Mouse (Mus musculus) ZHBTc4 (cell line): ENCODE results near the gene Fuz.

Experiments used
- DNase-seq: peaks from one replicate; pipeline ENCODE4 v3.0.0-alpha.2; 2011; ENCODE audit warnings: low read depth, low spot score

The Fuz gene

DNA sequence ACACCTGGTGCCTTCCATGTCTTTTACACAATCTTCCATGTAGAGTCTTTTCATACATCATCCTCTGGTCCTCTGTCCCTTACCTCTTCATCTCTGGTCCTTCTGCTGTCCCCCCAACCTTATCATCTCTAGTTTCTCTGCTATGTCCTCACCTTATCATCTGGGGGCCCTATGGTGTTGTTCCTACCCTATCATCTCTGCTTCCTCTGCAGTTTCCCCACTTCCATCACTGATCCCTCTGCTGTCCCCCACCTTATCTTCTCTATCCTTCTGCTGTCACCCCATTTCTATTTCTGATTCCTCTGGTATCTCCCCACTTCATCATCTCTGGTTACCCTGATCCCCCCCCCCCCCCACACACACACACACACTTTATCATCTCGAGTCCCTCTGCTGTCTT is 32.7 kb downstream of the Fuz start:
- no peak for DNase-seq

DNA sequence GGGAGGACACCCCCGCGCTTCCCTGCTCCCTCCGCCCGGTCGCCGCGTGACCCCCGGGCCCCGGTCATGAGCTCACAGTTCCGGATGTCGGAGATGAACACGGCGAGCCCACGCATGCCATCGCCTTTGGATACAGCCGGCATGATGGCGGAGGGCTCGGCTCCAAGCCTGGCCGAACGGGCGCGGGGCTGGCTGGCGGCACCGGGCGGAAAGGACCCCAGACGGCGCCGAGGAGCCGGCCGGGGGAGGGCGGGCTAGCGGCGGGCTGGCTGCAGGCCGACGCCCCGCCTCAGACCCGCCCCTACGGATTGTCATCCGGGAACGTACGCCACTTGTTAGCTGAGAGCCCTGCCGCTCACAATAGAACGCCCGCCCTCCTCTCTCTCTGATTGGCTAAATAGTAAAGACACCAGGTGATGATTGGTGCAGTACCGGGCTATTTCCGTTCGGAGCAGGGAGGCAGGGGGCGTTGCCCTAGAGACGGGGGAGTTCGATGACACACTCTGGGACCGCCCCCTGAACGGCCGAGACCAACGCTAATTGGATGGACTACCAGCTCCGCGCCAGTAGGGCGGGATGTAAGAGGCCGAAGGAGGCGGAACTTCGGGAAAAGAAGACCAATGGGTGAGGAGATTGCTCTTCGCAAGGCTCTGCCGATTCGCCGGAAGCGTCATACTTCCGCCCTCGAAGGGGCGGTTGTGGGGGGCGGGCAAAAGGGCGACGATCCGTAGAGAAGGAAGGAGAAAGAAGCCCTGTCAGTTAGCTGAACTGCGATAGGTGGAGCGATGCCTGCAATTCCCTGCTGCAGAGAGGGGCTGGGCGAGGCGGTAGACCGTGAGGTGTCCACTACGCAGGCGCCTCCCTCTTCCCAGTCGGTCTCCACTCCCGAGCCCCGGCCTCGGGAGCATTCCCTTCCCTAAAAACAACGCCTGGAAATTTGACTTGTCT is 33.6 kb downstream of the Fuz start, which contains the start of gene Ap2a1:
Gene Ap2a1 (minus strand): TSS at position 293 of the 948 bp plus-strand sequence.
- peak; percentile 100 for DNase-seq

DNA sequence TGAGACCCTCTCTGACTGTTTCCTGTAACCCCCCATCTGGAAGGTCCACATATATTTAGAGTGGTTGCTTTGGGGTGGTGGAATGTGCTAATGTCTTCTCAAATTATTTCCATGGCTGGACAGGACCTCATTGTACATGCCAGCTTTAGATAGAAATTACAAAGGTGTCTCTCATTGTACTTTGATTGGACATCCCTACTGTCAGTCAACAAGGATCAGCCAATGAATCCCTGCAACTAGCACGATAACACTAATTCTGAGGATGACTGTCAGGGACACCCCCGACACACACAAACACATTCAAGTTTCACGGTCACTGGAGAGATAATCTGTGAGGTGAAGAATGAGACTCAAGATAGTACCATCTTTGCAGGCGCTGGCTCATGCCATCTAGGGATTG is 42.8 kb downstream of the Fuz start:
- DNase-seq: peak; percentile 89

DNA sequence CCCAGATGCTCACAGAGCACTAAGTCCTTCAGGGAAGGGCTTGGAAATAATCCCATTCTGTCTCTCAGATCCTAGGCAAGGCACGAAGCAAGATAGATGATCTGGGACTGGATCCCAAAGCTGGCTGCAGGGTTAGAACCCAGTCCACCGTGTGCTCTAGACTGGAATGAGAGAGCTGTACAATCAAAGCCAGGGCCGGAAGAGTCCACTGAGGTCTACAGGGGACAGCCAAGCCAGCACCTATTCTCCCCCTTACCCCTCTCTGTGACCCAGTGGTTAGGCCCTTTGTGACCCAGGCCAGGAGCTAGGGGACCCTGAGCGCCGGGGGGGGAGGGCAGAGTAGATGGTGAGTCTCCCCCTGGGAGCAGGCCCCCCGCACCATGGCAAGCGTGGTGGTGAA is 47.0 kb downstream of the Fuz start, which contains the start of gene Tsks:
Gene Tsks (plus strand): TSS at position 301 of the 400 bp plus-strand sequence.
- peak; percentile 30 for DNase-seq

GRCm38 (mm10) chr7:44949922-44950321 is 54.0 kb downstream of the Fuz start:
- DNase-seq: no peak

DNA sequence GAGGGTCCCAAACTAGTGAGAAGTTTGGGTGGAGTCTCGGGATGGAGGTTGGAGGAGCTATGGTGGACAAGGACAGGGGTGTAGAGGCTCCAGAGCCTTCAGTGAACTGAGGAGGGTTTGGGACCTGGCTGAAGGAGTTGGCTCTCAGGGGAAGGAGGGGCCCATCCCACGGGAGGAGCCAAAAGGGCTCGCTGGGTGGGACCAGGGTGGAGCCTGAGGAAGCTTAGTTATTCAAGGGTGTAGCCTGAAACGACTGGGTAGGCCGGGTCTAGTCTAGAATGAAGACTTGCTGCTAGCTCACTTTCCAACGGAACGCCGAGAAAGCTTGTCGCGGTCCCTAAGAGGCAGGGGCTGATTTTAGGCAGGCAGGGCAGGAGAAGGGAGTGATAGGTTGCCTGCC is 56.1 kb downstream of the Fuz start:
- DNase-seq: peak; percentile 97
